Mouse (Mus musculus): ENCODE results near the gene Plin5. TPM values are rescaled to one million over a fixed set of nuclear protein-coding genes. Genes with fewer than 3 reads are reported as not detected.
A peak's percentile ranks its signal among the peaks of the same experiment; 100 is the strongest.
"Not testable (repeated sequence)": the region's sequence is repeated elsewhere in the genome, so short reads cannot be mapped to it uniquely, and the experiment has no call there.

Gene Plin5
- polyA plus RNA-seq, 1 experiment from 2014 or later = 1.2 TPM

GRCm38 (mm10) chr17:56104821-56105220 is 12.6 kb downstream of the Plin5 start:
- H3K4me1 ChIP-seq (ENCODE audit: control insufficient read depth, insufficient read depth, low read length); ATAC-seq (ENCODE audit: insufficient read depth, low FRiP score): not testable (repeated sequence)
- WGBS = 100% methylated on average over 2 of the region's 5 CpGs

GRCm38 (mm10) chr17:56103465-56104285 is 13.7 kb downstream of the Plin5 start:
- 92% methylated on average over 8 of the region's 8 CpGs for WGBS
- Histone ChIP-seq H3K4me1 (ENCODE audit: control insufficient read depth, insufficient read depth, low read length) (no peaks in the 10 kb centered on the region), H3K4me2 (ENCODE audit: low read depth, low read length) (no peak overlapping the region), H3K9me3 (replicated peaks; ENCODE audit: control insufficient read depth, low read length) (no peaks in the 10 kb centered on the region), H3K27me3 (ENCODE audit: control insufficient read depth, insufficient read depth, low read length) (no peaks in the 10 kb centered on the region), H3K4me3 (replicated peaks; ENCODE audit: low read length) (no peak overlapping the region), H3K36me3 (ENCODE audit: control insufficient read depth, insufficient read depth, low read length) (peaks cover 15% of the 10 kb centered on the region), H3K27ac (ENCODE audit: low read length) (no peak overlapping the region), H3K9ac (ENCODE audit: low read length) (no peak overlapping the region)
- no peak for ATAC-seq (ENCODE audit: insufficient read depth, low FRiP score)

More at GRCm38 (mm10) chr17:56104821-56105220, 12.6 kb downstream of the Plin5 start:
- H3K4me2 ChIP-seq (ENCODE audit: low read depth, low read length); H3K9me3 ChIP-seq (replicated peaks; ENCODE audit: control insufficient read depth, low read length); H3K27ac ChIP-seq (ENCODE audit: low read length); H3K27me3 ChIP-seq (ENCODE audit: control insufficient read depth, insufficient read depth, low read length); H3K4me3 ChIP-seq (replicated peaks; ENCODE audit: low read length); H3K9ac ChIP-seq (ENCODE audit: low read length); H3K36me3 ChIP-seq (ENCODE audit: control insufficient read depth, insufficient read depth, low read length): not testable (repeated sequence)

- Histone ChIP-seq H3K27me3 (ENCODE audit: control insufficient read depth, insufficient read depth, low read length) (no peaks in the 10 kb centered on the region), H3K4me3 (replicated peaks; ENCODE audit: low read length) (no peak overlapping the region), H3K4me2 (ENCODE audit: low read depth, low read length) (no peak overlapping the region), H3K9me3 (replicated peaks; ENCODE audit: control insufficient read depth, low read length) (no peaks in the 10 kb centered on the region), H3K27ac (ENCODE audit: low read length) (no peak overlapping the region), H3K36me3 (ENCODE audit: control insufficient read depth, insufficient read depth, low read length) (peaks cover 20% of the 10 kb centered on the region), H3K4me1 (ENCODE audit: control insufficient read depth, insufficient read depth, low read length) (no peaks in the 10 kb centered on the region), H3K9ac (ENCODE audit: low read length) (no peak overlapping the region)
- WGBS = 91% methylated on average over 9 of the region's 9 CpGs
- no peak for ATAC-seq (ENCODE audit: insufficient read depth, low FRiP score)
These were observed 14.5 kb downstream of the Plin5 start for GRCm38 (mm10) chr17:56102927-56103326.

GRCm38 (mm10) chr17:56102158-56102557 is 15.2 kb downstream of the Plin5 start:
- Histone ChIP-seq H3K4me3 (replicated peaks; ENCODE audit: low read length) (no peak overlapping the region), H3K4me2 (ENCODE audit: low read depth, low read length) (no peak overlapping the region), H3K27me3 (ENCODE audit: control insufficient read depth, insufficient read depth, low read length) (no peaks in the 10 kb centered on the region), H3K27ac (ENCODE audit: low read length) (no peak overlapping the region), H3K4me1 (ENCODE audit: control insufficient read depth, insufficient read depth, low read length) (no peaks in the 10 kb centered on the region), H3K9ac (ENCODE audit: low read length) (no peak overlapping the region), H3K36me3 (ENCODE audit: control insufficient read depth, insufficient read depth, low read length) (peaks cover 26% of the 10 kb centered on the region), H3K9me3 (replicated peaks; ENCODE audit: control insufficient read depth, low read length) (no peaks in the 10 kb centered on the region)
- no peak for ATAC-seq (ENCODE audit: insufficient read depth, low FRiP score)
- WGBS = 89% methylated on average over 5 of the region's 5 CpGs

GRCm38 (mm10) chr17:56100811-56101210 is 16.6 kb downstream of the Plin5 start:
- no peak overlapping the region for H3K27ac ChIP-seq (ENCODE audit: low read length)
- H3K4me1 ChIP-seq (ENCODE audit: control insufficient read depth, insufficient read depth, low read length) = no peaks in the 10 kb centered on the region
- no peaks in the 10 kb centered on the region for H3K9me3 ChIP-seq (replicated peaks; ENCODE audit: control insufficient read depth, low read length)
- WGBS = 87% methylated on average over 3 of the region's 3 CpGs
- no peak overlapping the region for H3K4me2 ChIP-seq (ENCODE audit: low read depth, low read length)
- H3K27me3 ChIP-seq (ENCODE audit: control insufficient read depth, insufficient read depth, low read length) = no peaks in the 10 kb centered on the region
- no peak overlapping the region for H3K4me3 ChIP-seq (replicated peaks; ENCODE audit: low read length)
- H3K36me3 ChIP-seq (ENCODE audit: control insufficient read depth, insufficient read depth, low read length) = peaks cover 38% of the 10 kb centered on the region
- no peak overlapping the region for H3K9ac ChIP-seq (ENCODE audit: low read length)
- ATAC-seq (ENCODE audit: insufficient read depth, low FRiP score) = no peak

- WGBS = 91% methylated on average over 15 of the region's 15 CpGs
- ATAC-seq (ENCODE audit: insufficient read depth, low FRiP score) = no peak
These were observed 18.5 kb downstream of the Plin5 start for GRCm38 (mm10) chr17:56098711-56099572.

GRCm38 (mm10) chr17:56098180-56098579 is 19.2 kb downstream of the Plin5 start:
- no peak overlapping the region for H3K4me2 ChIP-seq (ENCODE audit: low read depth, low read length)
- no peak overlapping the region for H3K4me3 ChIP-seq (replicated peaks; ENCODE audit: low read length)
- H3K4me1 ChIP-seq (ENCODE audit: control insufficient read depth, insufficient read depth, low read length) = no peaks in the 10 kb centered on the region
- no peak for ATAC-seq (ENCODE audit: insufficient read depth, low FRiP score)
- no peak overlapping the region for H3K27ac ChIP-seq (ENCODE audit: low read length)
- no peaks in the 10 kb centered on the region for H3K27me3 ChIP-seq (ENCODE audit: control insufficient read depth, insufficient read depth, low read length)
- H3K9ac ChIP-seq (ENCODE audit: low read length) = no peak overlapping the region
- no peaks in the 10 kb centered on the region for H3K9me3 ChIP-seq (replicated peaks; ENCODE audit: control insufficient read depth, low read length)
- peaks cover 44% of the 10 kb centered on the region for H3K36me3 ChIP-seq (ENCODE audit: control insufficient read depth, insufficient read depth, low read length)
- 92% methylated on average over 8 of the region's 8 CpGs for WGBS

More at GRCm38 (mm10) chr17:56098711-56099572, 18.5 kb downstream of the Plin5 start:
- no peak overlapping the region for H3K4me2 ChIP-seq (ENCODE audit: low read depth, low read length)
- H3K27me3 ChIP-seq (ENCODE audit: control insufficient read depth, insufficient read depth, low read length) = no peaks in the 10 kb centered on the region
- no peaks in the 10 kb centered on the region for H3K9me3 ChIP-seq (replicated peaks; ENCODE audit: control insufficient read depth, low read length)
- H3K27ac ChIP-seq (ENCODE audit: low read length) = no peak overlapping the region
- H3K9ac ChIP-seq (ENCODE audit: low read length) = no peak overlapping the region
- H3K4me3 ChIP-seq (replicated peaks; ENCODE audit: low read length) = no peak overlapping the region
- H3K4me1 ChIP-seq (ENCODE audit: control insufficient read depth, insufficient read depth, low read length) = no peaks in the 10 kb centered on the region
- H3K36me3 ChIP-seq (ENCODE audit: control insufficient read depth, insufficient read depth, low read length) = peaks cover 40% of the 10 kb centered on the region

- Histone ChIP-seq H3K9ac (ENCODE audit: low read length) (no peak overlapping the region), H3K9me3 (replicated peaks; ENCODE audit: control insufficient read depth, low read length) (no peaks in the 10 kb centered on the region), H3K36me3 (ENCODE audit: control insufficient read depth, insufficient read depth, low read length) (peaks cover 45% of the 10 kb centered on the region), H3K27ac (ENCODE audit: low read length) (no peak overlapping the region), H3K4me2 (ENCODE audit: low read depth, low read length) (no peak overlapping the region), H3K4me1 (ENCODE audit: control insufficient read depth, insufficient read depth, low read length) (no peaks in the 10 kb centered on the region), H3K4me3 (replicated peaks; ENCODE audit: low read length) (no peak overlapping the region), H3K27me3 (ENCODE audit: control insufficient read depth, insufficient read depth, low read length) (no peaks in the 10 kb centered on the region)
- 87% methylated on average over 12 of the region's 12 CpGs for WGBS
- no peak for ATAC-seq (ENCODE audit: insufficient read depth, low FRiP score)
These were observed 20.5 kb downstream of the Plin5 start for GRCm38 (mm10) chr17:56096883-56097282.

GRCm38 (mm10) chr17:56092794-56093193 is 24.6 kb downstream of the Plin5 start:
- H3K4me1 ChIP-seq (ENCODE audit: control insufficient read depth, insufficient read depth, low read length) = no peaks in the 10 kb centered on the region
- ATAC-seq (ENCODE audit: insufficient read depth, low FRiP score) = peak; percentile 74
- peaks cover 25% of the 10 kb centered on the region; the same call in 1 of the 2 replicates for H3K36me3 ChIP-seq (ENCODE audit: control insufficient read depth, insufficient read depth, low read length)
- no peak overlapping the region for H3K4me3 ChIP-seq (replicated peaks; ENCODE audit: low read length)
- no peaks in the 10 kb centered on the region for H3K9me3 ChIP-seq (replicated peaks; ENCODE audit: control insufficient read depth, low read length)
- peak overlapping the region; percentile 66 for H3K27ac ChIP-seq (ENCODE audit: low read length)
- no peak overlapping the region for H3K4me2 ChIP-seq (ENCODE audit: low read depth, low read length)
- no peaks in the 10 kb centered on the region for H3K27me3 ChIP-seq (ENCODE audit: control insufficient read depth, insufficient read depth, low read length)
- H3K9ac ChIP-seq (ENCODE audit: low read length) = no peak overlapping the region
- WGBS = 77% methylated on average over 1 of the region's 1 CpGs
